Mouse (Mus musculus): ENCODE measurements around the gene Capn1. TPM values are rescaled to one million over a fixed set of nuclear protein-coding genes. Genes with fewer than 3 reads are reported as not detected.

Capn1 gene
- 25.4 and 28.0 TPM in 2 replicates for polyA plus RNA-seq (2012; rRNA removed)
- polyA plus RNA-seq (2014; fragmentation: Nextera tagmentation; extraction: Ambion mirVana), result 25.6 and 28.7 TPM in 2 replicates

- H3K36me3 ChIP-seq (replicated peaks; ENCODE audit: control insufficient read depth, insufficient read depth, low read depth), result peaks cover 11% of the 10 kb centered on the region
- peak within 1 kb of the TSS; percentile 89 for H3K9ac ChIP-seq (replicated peaks)
- H3K4me2 ChIP-seq (ENCODE audit: low read depth), result peak within 1 kb of the TSS; percentile 90
- H3K4me3 ChIP-seq (ENCODE audit: insufficient read depth in 1 of 2, low read depth in 2 of 2, low read length in 2 of 2), result peak within 1 kb of the TSS; percentile 74 to 89
- no peaks in the 10 kb centered on the region for H3K9me3 ChIP-seq (ENCODE audit: control insufficient read depth, low read length)
- WGBS (ENCODE audit: insufficient replicate concordance), result 3% methylated on average over 40 of the region's 40 CpGs
- TF ChIP-seq CTCF (IDR thresholded peaks at IDR 0.05; ENCODE audit: low read depth) (peak; percentile 70), EP300 (IDR thresholded peaks at IDR 0.05; ENCODE audit: low read depth) (no peak)
- peaks cover 23 to 41% of the 10 kb centered on the region in 2 experiments for H3K4me1 ChIP-seq (replicated peaks; ENCODE audit: control insufficient read depth in 2 of 2, insufficient read depth in 2 of 2, low read length in 1 of 2)
- H3K27ac ChIP-seq, result peak within 1 kb of the TSS; percentile 85
- no peaks in the 10 kb centered on the region for H3K27me3 ChIP-seq (ENCODE audit: control insufficient read depth, insufficient read depth, low read length)
- DNase-seq (ENCODE audit: low read depth in 3 of 3, low spot score in 3 of 3) (peak in 1 of 3 experiments; percentile 57), ATAC-seq (ENCODE audit: insufficient read depth) (peak; percentile 73)
Observed at GRCm38 (mm10) chr19:6015511-6016315, at the start of gene Capn1. Gene Capn1 (minus strand): TSS chr19:6015897.

DNA sequence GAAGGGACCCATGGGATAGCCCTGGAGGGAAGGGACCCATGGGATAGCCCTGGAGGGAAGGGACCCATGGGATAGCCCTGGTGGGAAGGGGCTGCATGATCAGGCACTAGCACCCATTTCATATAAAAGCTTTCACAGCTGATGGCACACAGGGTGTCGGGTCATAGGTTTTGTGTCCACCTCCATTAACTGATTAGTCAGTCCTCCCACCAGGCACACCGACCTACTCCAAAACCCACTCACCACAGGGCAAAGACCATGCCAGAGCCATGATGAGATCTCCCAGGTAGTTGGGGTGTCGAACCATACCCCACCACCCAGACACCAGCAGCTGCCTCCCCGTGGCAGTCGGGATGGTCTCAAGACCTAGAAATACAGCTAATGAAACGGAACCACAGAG is 47.4 kb upstream of the Capn1 start:
- Histone ChIP-seq H3K4me2 (ENCODE audit: low read depth) (peak overlapping the region; percentile 86), H3K4me3 (ENCODE audit: insufficient read depth in 1 of 2, low read depth in 2 of 2, low read length in 2 of 2) (peak overlapping the region in 1 of 2 experiments; percentile 97; a peak in 1 of 4 replicates), H3K9ac (replicated peaks) (no peak overlapping the region; the same call in 1 of the 2 replicates), H3K4me1 (replicated peaks; ENCODE audit: control insufficient read depth in 2 of 2, insufficient read depth in 2 of 2, low read length in 1 of 2) (peaks cover 18 to 22% of the 10 kb centered on the region in 2 experiments), H3K36me3 (replicated peaks; ENCODE audit: control insufficient read depth, insufficient read depth, low read depth) (peaks cover 20% of the 10 kb centered on the region), H3K27me3 (ENCODE audit: control insufficient read depth, insufficient read depth, low read length) (no peaks in the 10 kb centered on the region), H3K9me3 (ENCODE audit: control insufficient read depth, low read length) (no peaks in the 10 kb centered on the region), H3K27ac (no peak overlapping the region)
- TF ChIP-seq EP300 (IDR thresholded peaks at IDR 0.05; ENCODE audit: low read depth), result no peak
- no peak for TF ChIP-seq CTCF (IDR thresholded peaks at IDR 0.05; ENCODE audit: low read depth)
- DNase-seq (ENCODE audit: low read depth in 3 of 3, low spot score in 3 of 3), result no peak
- ATAC-seq (ENCODE audit: insufficient read depth), result no peak
- WGBS (ENCODE audit: insufficient replicate concordance), result 78% methylated on average over 6 of the region's 6 CpGs

DNA sequence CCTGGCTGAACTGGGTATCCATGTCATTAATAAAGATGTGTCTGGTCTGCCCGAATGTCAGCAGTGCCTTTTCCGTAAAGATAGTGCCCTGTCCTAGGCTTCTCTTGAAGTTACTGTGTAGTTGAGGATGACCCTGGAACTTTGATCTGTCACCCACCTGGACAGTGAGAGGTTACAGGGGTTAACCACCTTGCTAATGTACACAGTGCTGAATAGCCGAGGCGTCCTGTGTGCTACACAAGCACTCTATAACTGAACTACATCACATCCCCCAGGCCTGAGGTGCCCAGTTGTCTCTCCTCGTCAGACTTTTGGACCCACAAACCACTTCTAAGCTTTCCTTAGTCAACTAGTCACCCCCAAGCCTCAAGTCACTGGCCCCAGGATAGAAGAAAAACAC is 46.7 kb upstream of the Capn1 start:
- WGBS (ENCODE audit: insufficient replicate concordance), result 46% methylated on average over 5 of the region's 5 CpGs
- DNase-seq (ENCODE audit: low read depth in 3 of 3, low spot score in 3 of 3), result no peak
- Histone ChIP-seq H3K9me3 (ENCODE audit: control insufficient read depth, low read length) (no peaks in the 10 kb centered on the region), H3K36me3 (replicated peaks; ENCODE audit: control insufficient read depth, insufficient read depth, low read depth) (peaks cover 20% of the 10 kb centered on the region), H3K27ac (no peak overlapping the region; the same call in 1 of the 2 replicates), H3K27me3 (ENCODE audit: control insufficient read depth, insufficient read depth, low read length) (no peaks in the 10 kb centered on the region), H3K9ac (replicated peaks) (peak overlapping the region; percentile 92), H3K4me3 (ENCODE audit: insufficient read depth in 1 of 2, low read depth in 2 of 2, low read length in 2 of 2) (peak overlapping the region; percentile 66 to 97), H3K4me2 (ENCODE audit: low read depth) (peak overlapping the region; percentile 86), H3K4me1 (replicated peaks; ENCODE audit: control insufficient read depth in 2 of 2, insufficient read depth in 2 of 2, low read length in 1 of 2) (peaks cover 16 to 20% of the 10 kb centered on the region in 2 experiments)
- TF ChIP-seq EP300 (IDR thresholded peaks at IDR 0.05; ENCODE audit: low read depth), result no peak
- TF ChIP-seq CTCF (IDR thresholded peaks at IDR 0.05; ENCODE audit: low read depth), result no peak
- ATAC-seq (ENCODE audit: insufficient read depth), result no peak

- WGBS (ENCODE audit: insufficient replicate concordance), result under 1% methylated on average over 44 of the region's 44 CpGs
- H3K27me3 ChIP-seq (ENCODE audit: control insufficient read depth, insufficient read depth, low read length), result no peaks in the 10 kb centered on the region
- TF ChIP-seq CTCF (IDR thresholded peaks at IDR 0.05; ENCODE audit: low read depth) (0 out of 2 replicates have a peak, but pooled peaks have one; percentile 14), EP300 (IDR thresholded peaks at IDR 0.05; ENCODE audit: low read depth) (0 out of 2 replicates have a peak, but pooled peaks have one; percentile 8)
- peak; percentile 5; the same call in 1 of the 2 replicates for ATAC-seq (ENCODE audit: insufficient read depth)
- no peak for DNase-seq (ENCODE audit: low read depth in 3 of 3, low spot score in 3 of 3)
- peaks cover 17 to 19% of the 10 kb centered on the region in 2 experiments for H3K4me1 ChIP-seq (replicated peaks; ENCODE audit: control insufficient read depth in 2 of 2, insufficient read depth in 2 of 2, low read length in 1 of 2)
- H3K27ac ChIP-seq, result peak overlapping the region; percentile 94
- H3K4me2 ChIP-seq (ENCODE audit: low read depth), result peak overlapping the region; percentile 86
- H3K4me3 ChIP-seq (ENCODE audit: insufficient read depth in 1 of 2, low read depth in 2 of 2, low read length in 2 of 2), result peak overlapping the region; percentile 66 to 97
- peaks cover 20% of the 10 kb centered on the region for H3K36me3 ChIP-seq (replicated peaks; ENCODE audit: control insufficient read depth, insufficient read depth, low read depth)
- peak overlapping the region; percentile 92 for H3K9ac ChIP-seq (replicated peaks)
- H3K9me3 ChIP-seq (ENCODE audit: control insufficient read depth, low read length), result no peaks in the 10 kb centered on the region
Observed at GRCm38 (mm10) chr19:6061641-6062302, 46.1 kb upstream of the Capn1 start.
